ENCODE assay signal across 8 mouse cellular contexts in the genomic region with DNA sequence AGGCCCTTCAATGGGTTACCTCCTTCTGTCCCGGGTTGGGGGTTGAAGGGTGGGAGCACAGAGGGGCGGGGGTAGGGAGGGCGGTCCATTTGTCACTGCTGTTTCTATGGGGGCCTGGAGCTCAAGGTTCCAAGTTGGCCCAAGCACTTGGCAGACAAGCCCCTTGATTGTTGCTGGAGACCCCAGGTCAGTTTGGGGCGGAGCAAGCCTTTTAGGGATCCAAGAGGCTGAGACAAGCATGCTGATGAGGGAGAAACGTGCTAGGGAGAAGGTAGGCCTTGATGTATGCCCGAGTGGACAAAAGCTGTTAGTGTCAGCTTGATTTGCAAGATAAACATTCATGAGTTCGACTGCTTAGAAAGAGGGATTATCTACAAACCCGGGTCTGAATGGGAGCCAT. TPM values are rescaled to one million over a fixed set of nuclear protein-coding genes. Genes with fewer than 3 reads are reported as not detected.
A peak's percentile ranks its signal among the peaks of the same experiment; 100 is the strongest.
DNase-seq lines count a peak whose midpoint lies in the region; ATAC-seq and TF ChIP-seq lines count a peak whose summit lies in the region.

No protein-coding gene starts in this region.

- H3K4me1 ChIP-seq in kidney, embryonic 16.5 days (ENCODE audit: insufficient read depth, low read length), result peaks cover 17% of the 10 kb centered on the region
- H3K4me1 ChIP-seq in embryonic facial prominence, embryonic 13.5 days, result peaks cover 14% of the 10 kb centered on the region
- H3K4me1 ChIP-seq in hindbrain, postnatal 0 days (ENCODE audit: insufficient read depth, low read length), result 0 out of 2 replicates have a peak, but pooled peaks cover 4% of the 10 kb centered on the region
- H3K4me1 ChIP-seq in midbrain, postnatal 0 days (ENCODE audit: insufficient read depth, low read length), result peaks cover 6% of the 10 kb centered on the region; the same call in 1 of the 2 replicates

- H3K27me3 ChIP-seq in kidney, embryonic 16.5 days (ENCODE audit: insufficient read depth, low read length), result no peaks in the 10 kb centered on the region
- no peaks in the 10 kb centered on the region for H3K27me3 ChIP-seq in embryonic facial prominence, embryonic 13.5 days
- no peaks in the 10 kb centered on the region for H3K27me3 ChIP-seq in hindbrain, postnatal 0 days (ENCODE audit: insufficient read depth, low read length)
- no peaks in the 10 kb centered on the region for H3K27me3 ChIP-seq in midbrain, postnatal 0 days (ENCODE audit: insufficient read depth, low read length)

- peak overlapping the region; percentile 98 for H3K27ac ChIP-seq in kidney, embryonic 16.5 days (ENCODE audit: low read length)
- H3K27ac ChIP-seq in embryonic facial prominence, embryonic 13.5 days, result peak overlapping the region; percentile 94
- peak overlapping the region; percentile 90 for H3K27ac ChIP-seq in hindbrain, postnatal 0 days
- peak overlapping the region; percentile 84 for H3K27ac ChIP-seq in midbrain, postnatal 0 days (ENCODE audit: low read depth, low read length)

- no peak for DNase-seq in kidney, adult 8-10 months
- peak; percentile 74 for DNase-seq in hindbrain, postnatal 0 days (ENCODE audit: low spot score)
- peak; percentile 77 for DNase-seq in midbrain, postnatal 0 days (ENCODE audit: low spot score)
- no peak for DNase-seq in urinary bladder, postnatal 10 days (ENCODE audit: low spot score)
- no peak for DNase-seq in spleen, adult 18-20 months

- no peaks in the 10 kb centered on the region for H3K36me3 ChIP-seq in kidney, embryonic 16.5 days (ENCODE audit: insufficient read depth, low read length)
- no peaks in the 10 kb centered on the region for H3K36me3 ChIP-seq in embryonic facial prominence, embryonic 13.5 days
- no peaks in the 10 kb centered on the region for H3K36me3 ChIP-seq in hindbrain, postnatal 0 days (ENCODE audit: insufficient read depth, low read length)
- no peaks in the 10 kb centered on the region for H3K36me3 ChIP-seq in midbrain, postnatal 0 days (ENCODE audit: insufficient read depth, low read length)

- peak overlapping the region; percentile 64 for H3K4me3 ChIP-seq in kidney, embryonic 16.5 days (ENCODE audit: low read length)
- H3K4me3 ChIP-seq in embryonic facial prominence, embryonic 13.5 days, result peak overlapping the region; percentile 55
- H3K4me3 ChIP-seq in hindbrain, postnatal 0 days (ENCODE audit: low read length), result 0 out of 2 replicates have a peak overlapping the region, but pooled peaks have one; percentile 43
- no peak overlapping the region for H3K4me3 ChIP-seq in midbrain, postnatal 0 days (ENCODE audit: low read depth, low read length)

- 10% methylated on average over 8 of the region's 8 CpGs for WGBS in kidney, embryonic 16.5 days
- WGBS in embryonic facial prominence, embryonic 13.5 days, result 22% methylated on average over 8 of the region's 8 CpGs
- WGBS in hindbrain, postnatal 0 days, result under 1% methylated on average over 8 of the region's 8 CpGs
- 7% methylated on average over 8 of the region's 8 CpGs for WGBS in midbrain, postnatal 0 days

- H3K9me3 ChIP-seq in kidney, embryonic 16.5 days (ENCODE audit: low read length), result no peaks in the 10 kb centered on the region; the same call in 1 of the 2 replicates
- H3K9me3 ChIP-seq in embryonic facial prominence, embryonic 13.5 days, result peaks cover 3% of the 10 kb centered on the region; the same call in 1 of the 2 replicates
- H3K9me3 ChIP-seq in hindbrain, postnatal 0 days (ENCODE audit: low read length), result no peaks in the 10 kb centered on the region; the same call in 1 of the 2 replicates
- H3K9me3 ChIP-seq in midbrain, postnatal 0 days (ENCODE audit: low read length), result no peaks in the 10 kb centered on the region

- peak overlapping the region; percentile 55 for H3K4me2 ChIP-seq in kidney, embryonic 16.5 days (replicated peaks; ENCODE audit: low read depth, low read length)
- peak overlapping the region; percentile 65 for H3K4me2 ChIP-seq in embryonic facial prominence, embryonic 13.5 days
- H3K4me2 ChIP-seq in hindbrain, postnatal 0 days (ENCODE audit: low read depth, low read length), result peak overlapping the region; percentile 56
- H3K4me2 ChIP-seq in midbrain, postnatal 0 days (ENCODE audit: low read depth, low read length, poor library complexity, severe bottlenecking), result peak overlapping the region; percentile 42; the same call in 1 of the 2 replicates

- peak; percentile 55 for ATAC-seq in kidney, embryonic 16.5 days (ENCODE audit: low FRiP score, low TSS enrichment)
- no peak for ATAC-seq in embryonic facial prominence, embryonic 13.5 days (ENCODE audit: insufficient number of reproducible peaks, insufficient read depth, low FRiP score, low TSS enrichment, low read depth)
- ATAC-seq in hindbrain, postnatal 0 days, result peak; percentile 69
- ATAC-seq in midbrain, postnatal 0 days (ENCODE audit: low FRiP score), result peak; percentile 53; the same call in 1 of the 2 replicates
- no peak for ATAC-seq in granulocyte monocyte progenitor cell, adult 5-6 weeks (replicated peaks; ENCODE audit: poor library complexity, severe bottlenecking)

- no peak for TF ChIP-seq CTCF in hindbrain, postnatal 0 days (IDR thresholded peaks at IDR 0.05; ENCODE audit: low read depth)
- no peak for TF ChIP-seq CTCF in midbrain, postnatal 0 days (IDR thresholded peaks at IDR 0.05)

- H3K9ac ChIP-seq in kidney, embryonic 16.5 days (replicated peaks; ENCODE audit: low read length), result peak overlapping the region; percentile 78
- no peak overlapping the region for H3K9ac ChIP-seq in embryonic facial prominence, embryonic 13.5 days
- 0 out of 2 replicates have a peak overlapping the region, but pooled peaks have one; percentile 52 for H3K9ac ChIP-seq in hindbrain, postnatal 0 days (replicated peaks; ENCODE audit: low read length)
- no peak overlapping the region for H3K9ac ChIP-seq in midbrain, postnatal 0 days (replicated peaks; ENCODE audit: low read length, poor library complexity, severe bottlenecking)

RNA-seq across cellular contexts. Expression of gene Gm815, which starts 40.9 kb away (rescaled TPM):
- 0.23 TPM in 1 of 2 replicates, not detected in the other for polyA plus RNA-seq in kidney, embryonic 16.5 days (2015; fragmentation: Nextera tagmentation; extraction: Ambion mirVana)
- polyA plus RNA-seq in embryonic facial prominence, embryonic 13.5 days (2015; fragmentation: Nextera tagmentation; extraction: Ambion mirVana), result not detected in 2 replicates
- total RNA-seq in hindbrain, postnatal 0 days (2014; rRNA removed), result not detected in 2 replicates
- not detected in 2 replicates for polyA plus RNA-seq in hindbrain, postnatal 0 days (2015; fragmentation: Nextera tagmentation; extraction: Ambion mirVana)
- total RNA-seq in midbrain, postnatal 0 days (2014; rRNA removed), result not detected in 2 replicates
- polyA plus RNA-seq in midbrain, postnatal 0 days (2015; fragmentation: Nextera tagmentation; extraction: Ambion mirVana), result not detected in 2 replicates
- total RNA-seq in granulocyte monocyte progenitor cell, adult 5-6 weeks (2014; fragmentation: Nextera tagmentation), result not detected in 2 replicates
- not detected in 2 replicates for total RNA-seq in granulocyte monocyte progenitor cell, adult 5-6 weeks (2017)

Comparison
In these comparisons a context has a peak if more than half of its experiments do, and no peak if none do; other contexts are left out.
1. ATAC-seq: peak in kidney, embryonic 16.5 days (single experiment), hindbrain, postnatal 0 days (single experiment) and midbrain, postnatal 0 days (single experiment); none in embryonic facial prominence, embryonic 13.5 days (single experiment) and granulocyte monocyte progenitor cell, adult 5-6 weeks (single experiment).
2. H3K9ac ChIP-seq: peak in kidney, embryonic 16.5 days (single experiment) and hindbrain, postnatal 0 days (single experiment); none in embryonic facial prominence, embryonic 13.5 days (single experiment) and midbrain, postnatal 0 days (single experiment).
3. DNase-seq: peak in hindbrain, postnatal 0 days (single experiment) and midbrain, postnatal 0 days (single experiment); none in kidney, adult 8-10 months (0 of 2), urinary bladder, postnatal 10 days (single experiment) and spleen, adult 18-20 months (0 of 2).
4. Peak in every context shown above with its lines, with median percentiles within 50 percentile points of each other: H3K27ac ChIP-seq and H3K4me2 ChIP-seq.